8 mouse cellular contexts compared by ENCODE assay signal in the genomic region with DNA sequence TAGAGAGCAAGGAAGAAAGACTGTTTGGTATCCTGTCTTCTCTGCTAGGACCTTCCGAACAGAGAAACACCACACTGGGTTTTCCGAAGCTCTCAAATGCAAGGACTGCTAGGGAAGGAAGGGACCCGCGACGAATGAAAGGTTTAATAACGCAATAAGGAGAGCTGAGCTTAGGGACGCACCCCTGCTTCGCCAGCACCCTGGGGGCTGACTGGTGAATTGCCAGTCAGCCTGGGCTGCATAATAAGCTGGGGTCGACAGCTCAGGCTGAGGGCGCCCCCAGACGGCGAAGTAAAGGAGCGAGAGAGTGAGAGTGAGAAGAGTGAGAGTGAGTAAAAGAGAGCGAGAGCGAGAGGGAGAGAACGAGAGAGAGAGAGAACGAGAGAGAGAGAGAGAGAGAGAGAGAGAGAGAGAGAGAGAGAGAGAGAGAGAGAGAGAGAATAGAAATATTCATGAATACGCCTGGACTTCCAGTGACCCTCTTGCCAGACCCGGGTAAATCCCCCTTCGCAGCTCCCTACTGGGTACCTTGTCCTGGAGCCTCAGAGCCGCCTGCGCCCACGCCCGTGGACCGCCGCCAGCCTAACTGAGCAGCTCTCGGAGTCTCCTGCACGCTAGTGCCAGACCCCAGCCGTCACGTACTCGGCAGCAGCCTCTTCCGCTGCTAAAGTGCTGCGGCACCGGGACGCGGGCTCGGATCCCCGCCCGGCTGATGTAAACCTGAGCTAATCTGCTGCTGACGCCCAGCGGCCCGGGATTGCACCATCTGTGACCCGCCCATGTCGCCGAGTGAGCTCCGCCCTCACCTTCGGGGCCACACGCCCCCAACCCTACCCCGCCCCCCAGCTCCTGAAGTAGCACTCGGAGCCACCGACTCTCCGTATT. TPM values are rescaled to one million over a fixed set of nuclear protein-coding genes. Genes with fewer than 3 reads are reported as not detected.
DNase-seq lines count a peak whose midpoint lies in the region; ATAC-seq and TF ChIP-seq lines count a peak whose summit lies in the region.

A gene (minus strand): TSS at position 704 of the 885 bp plus-strand sequence.

- peak; percentile 69 to 72 for DNase-seq in urinary bladder, adult 18-20 months (ENCODE audit: low spot score in 2 of 2)
- no peak for DNase-seq in urinary bladder, postnatal 10 days (ENCODE audit: low spot score)
- peak; percentile 80 for DNase-seq in embryo, embryonic 9.5 days (ENCODE audit: extremely low spot score)
- peak; percentile 89 for DNase-seq in midbrain, postnatal 0 days (ENCODE audit: low spot score)
- peak; percentile 64 to 90 for DNase-seq in spleen, postnatal 10 days (ENCODE audit: low spot score in 2 of 2)

- no peaks in the 10 kb centered on the region for H3K27me3 ChIP-seq in intestine, postnatal 0 days (replicated peaks; ENCODE audit: control insufficient read depth, insufficient read depth, low read length)
- no peaks in the 10 kb centered on the region for H3K27me3 ChIP-seq in limb, embryonic 15.5 days
- no peaks in the 10 kb centered on the region for H3K27me3 ChIP-seq in midbrain, postnatal 0 days (ENCODE audit: insufficient read depth, low read length)

- H3K9me3 ChIP-seq in intestine, postnatal 0 days (ENCODE audit: control insufficient read depth): no peaks in the 10 kb centered on the region
- H3K9me3 ChIP-seq in limb, embryonic 15.5 days: no peaks in the 10 kb centered on the region
- no peaks in the 10 kb centered on the region for H3K9me3 ChIP-seq in midbrain, postnatal 0 days (ENCODE audit: low read length)

- peak within 1 kb of the TSS; percentile 92 for H3K4me2 ChIP-seq in intestine, postnatal 0 days (replicated peaks; ENCODE audit: low read depth)
- peak within 1 kb of the TSS; percentile 92 for H3K4me2 ChIP-seq in limb, embryonic 15.5 days
- H3K4me2 ChIP-seq in midbrain, postnatal 0 days (ENCODE audit: low read depth, low read length, poor library complexity, severe bottlenecking): peak within 1 kb of the TSS; percentile 82

- H3K4me3 ChIP-seq in intestine, postnatal 0 days (ENCODE audit: low read depth, low read length): peak within 1 kb of the TSS; percentile 52
- H3K4me3 ChIP-seq in limb, embryonic 15.5 days: peak within 1 kb of the TSS; percentile 54
- peak within 1 kb of the TSS; percentile 54 for H3K4me3 ChIP-seq in midbrain, postnatal 0 days (ENCODE audit: low read depth, low read length)

- H3K36me3 ChIP-seq in intestine, postnatal 0 days (ENCODE audit: control insufficient read depth, insufficient read depth): no peaks in the 10 kb centered on the region
- H3K36me3 ChIP-seq in limb, embryonic 15.5 days: no peaks in the 10 kb centered on the region
- H3K36me3 ChIP-seq in midbrain, postnatal 0 days (ENCODE audit: insufficient read depth, low read length): no peaks in the 10 kb centered on the region

- WGBS in intestine, postnatal 0 days: 2% methylated on average over 50 of the region's 52 CpGs
- WGBS in limb, embryonic 15.5 days: 0% methylated on average over 50 of the region's 52 CpGs
- under 1% methylated on average over 52 of the region's 52 CpGs for WGBS in midbrain, postnatal 0 days

- ATAC-seq in granulocyte monocyte progenitor cell, adult 5-6 weeks (replicated peaks; ENCODE audit: poor library complexity, severe bottlenecking): peak; percentile 90
- ATAC-seq in intestine, postnatal 0 days: peak; percentile 82
- ATAC-seq in limb, embryonic 15.5 days (ENCODE audit: insufficient number of reproducible peaks, low FRiP score, low TSS enrichment, low read depth): peak; percentile 71
- ATAC-seq in midbrain, postnatal 0 days (ENCODE audit: low FRiP score): peak; percentile 89

- H3K4me1 ChIP-seq in intestine, postnatal 0 days (replicated peaks; ENCODE audit: control insufficient read depth, insufficient read depth, low read length): no peaks in the 10 kb centered on the region
- H3K4me1 ChIP-seq in limb, embryonic 15.5 days: peaks cover 16% of the 10 kb centered on the region
- peaks cover 3% of the 10 kb centered on the region; the same call in 1 of the 2 replicates for H3K4me1 ChIP-seq in midbrain, postnatal 0 days (ENCODE audit: insufficient read depth, low read length)

- H3K9ac ChIP-seq in intestine, postnatal 0 days (ENCODE audit: low read depth, low read length): peak within 1 kb of the TSS; percentile 45
- H3K9ac ChIP-seq in limb, embryonic 15.5 days: peak within 1 kb of the TSS; percentile 51
- peak within 1 kb of the TSS; percentile 74 for H3K9ac ChIP-seq in midbrain, postnatal 0 days (replicated peaks; ENCODE audit: low read length, poor library complexity, severe bottlenecking)

- TF ChIP-seq CTCF in intestine, postnatal 0 days (IDR thresholded peaks at IDR 0.05; ENCODE audit: low read depth): peak; percentile 83
- peak; percentile 82 for TF ChIP-seq CTCF in midbrain, postnatal 0 days (IDR thresholded peaks at IDR 0.05)

- no peak within 1 kb of the TSS for H3K27ac ChIP-seq in intestine, postnatal 0 days (ENCODE audit: low read depth, low read length)
- H3K27ac ChIP-seq in limb, embryonic 15.5 days: peak within 1 kb of the TSS; percentile 51; the same call in 1 of the 2 replicates
- H3K27ac ChIP-seq in midbrain, postnatal 0 days (ENCODE audit: low read depth, low read length): peak within 1 kb of the TSS; percentile 82

RNA-seq across cellular contexts. Expression of the gene that starts here (rescaled TPM):
- total RNA-seq in granulocyte monocyte progenitor cell, adult 5-6 weeks (2014; fragmentation: Nextera tagmentation): not detected in 2 replicates
- not detected in 2 replicates for total RNA-seq in granulocyte monocyte progenitor cell, adult 5-6 weeks (2017)
- 2.5 and 2.9 TPM in 2 replicates for polyA plus RNA-seq in intestine, postnatal 0 days (2015; fragmentation: Nextera tagmentation; extraction: Ambion mirVana)
- 2.9 and 4.5 TPM in 2 replicates for polyA plus RNA-seq in limb, embryonic 15.5 days (2015; fragmentation: Nextera tagmentation; extraction: Ambion mirVana)
- 3.0 and 4.2 TPM in 2 replicates for total RNA-seq in midbrain, postnatal 0 days (2014; rRNA removed)
- polyA plus RNA-seq in midbrain, postnatal 0 days (2015; fragmentation: Nextera tagmentation; extraction: Ambion mirVana): 3.0 and 3.4 TPM in 2 replicates

Comparison
In these comparisons a context has a peak if more than half of its experiments do, and no peak if none do; other contexts are left out.
1. Peak in ATAC-seq in granulocyte monocyte progenitor cell, adult 5-6 weeks; RNA of the gene not detected or under 1 TPM.